ENCODE assay signal across 9 mouse cellular contexts in the genomic region with DNA sequence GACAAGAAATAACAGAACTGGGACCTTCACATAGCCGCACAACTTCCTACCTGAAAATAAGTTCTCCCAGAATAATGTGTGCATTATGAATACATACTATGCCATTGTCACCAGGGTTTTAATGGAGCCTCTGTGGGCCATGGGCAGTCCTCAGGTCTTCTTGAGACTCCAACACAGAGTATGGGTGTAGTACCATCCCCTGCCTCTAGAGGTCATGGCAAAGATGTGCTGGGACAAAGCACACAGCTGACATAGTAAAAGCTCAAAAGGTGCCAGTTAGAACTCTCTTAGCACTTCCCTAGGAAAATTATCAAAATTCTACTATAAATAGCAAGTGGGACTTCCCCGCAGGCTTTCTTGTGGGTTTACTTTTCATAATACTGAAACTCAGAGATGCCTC.
A peak's percentile ranks its signal among the peaks of the same experiment; 100 is the strongest.
DNase-seq lines count a peak whose midpoint lies in the region; ATAC-seq and TF ChIP-seq lines count a peak whose summit lies in the region.
"Had no signal": no experiment of that assay in that cellular context is flagged by ENCODE, and none has a peak within 500 bp of the region (broad histone marks: within the 10 kb centered on the region; RNA-seq: fewer than 3 reads in every experiment).

No protein-coding gene starts in this region.

- no peak overlapping the region for H3K27ac ChIP-seq in gastrocnemius, adult 2 months
- no peak overlapping the region for H3K27ac ChIP-seq in midbrain, embryonic 10.5 days (replicated peaks)
- H3K27ac ChIP-seq in midbrain, embryonic 15.5 days: no peak overlapping the region
- no peak overlapping the region for H3K27ac ChIP-seq in embryonic facial prominence, embryonic 14.5 days (replicated peaks; ENCODE audit: low read depth, low read length)
- H3K27ac ChIP-seq: neural tube, embryonic 12.5 days had no signal

- H3K4me1 ChIP-seq in midbrain, embryonic 10.5 days: no peaks in the 10 kb centered on the region
- no peaks in the 10 kb centered on the region for H3K4me1 ChIP-seq in midbrain, embryonic 15.5 days
- H3K4me1 ChIP-seq in embryonic facial prominence, embryonic 14.5 days (ENCODE audit: control insufficient read depth, insufficient read depth, low read length): no peaks in the 10 kb centered on the region
- H3K4me1 ChIP-seq: neural tube, embryonic 12.5 days had no signal

- H3K4me2 ChIP-seq in midbrain, embryonic 15.5 days: no peak overlapping the region
- no peak overlapping the region for H3K4me2 ChIP-seq in embryonic facial prominence, embryonic 14.5 days (ENCODE audit: low read depth, low read length)
- H3K4me2 ChIP-seq: neural tube, embryonic 12.5 days had no signal

- H3K9me3 ChIP-seq in midbrain, embryonic 10.5 days (replicated peaks): no peaks in the 10 kb centered on the region; the same call in 1 of the 2 replicates
- H3K9me3 ChIP-seq in midbrain, embryonic 15.5 days: no peaks in the 10 kb centered on the region
- 0 out of 2 replicates have a peak, but pooled peaks cover 5% of the 10 kb centered on the region for H3K9me3 ChIP-seq in embryonic facial prominence, embryonic 14.5 days (ENCODE audit: control insufficient read depth, low read length)

- no peak for DNase-seq in gastrocnemius, adult 2 months
- no peak for DNase-seq in gastrocnemius, postnatal 4 days (ENCODE audit: low spot score in 2 of 2)
- peak; percentile 31 for DNase-seq in midbrain, embryonic 10.5 days (ENCODE audit: low spot score)
- DNase-seq in adrenal gland, adult 2 months: peak; percentile 37
- DNase-seq in embryonic facial prominence, embryonic 14.5 days (ENCODE audit: low spot score): peak; percentile 13
- DNase-seq in lung, postnatal 25 days (ENCODE audit: low spot score): peak; percentile 5
- no peak for DNase-seq in spleen, adult 18-20 months

- no peaks in the 10 kb centered on the region for H3K36me3 ChIP-seq in midbrain, embryonic 10.5 days
- no peaks in the 10 kb centered on the region for H3K36me3 ChIP-seq in midbrain, embryonic 15.5 days (replicated peaks)
- no peaks in the 10 kb centered on the region for H3K36me3 ChIP-seq in embryonic facial prominence, embryonic 14.5 days (ENCODE audit: control insufficient read depth, insufficient read depth, low read length)
- H3K36me3 ChIP-seq: neural tube, embryonic 12.5 days had no signal

- no peak overlapping the region for H3K9ac ChIP-seq in midbrain, embryonic 15.5 days
- H3K9ac ChIP-seq in embryonic facial prominence, embryonic 14.5 days (ENCODE audit: low read depth, low read length): no peak overlapping the region
- H3K9ac ChIP-seq: neural tube, embryonic 12.5 days had no signal

- WGBS in midbrain, embryonic 10.5 days: 81% methylated on average over 2 of the region's 2 CpGs
- 92% methylated on average over 2 of the region's 2 CpGs for WGBS in midbrain, embryonic 15.5 days
- 84% methylated on average over 2 of the region's 2 CpGs for WGBS in embryonic facial prominence, embryonic 14.5 days

- ATAC-seq in midbrain, embryonic 15.5 days (replicated peaks): no peak
- no peak for ATAC-seq in embryonic facial prominence, embryonic 14.5 days (ENCODE audit: low read depth)

- H3K27me3 ChIP-seq in midbrain, embryonic 10.5 days (ENCODE audit: low read depth, poor library complexity, severe bottlenecking): no peaks in the 10 kb centered on the region
- H3K27me3 ChIP-seq in midbrain, embryonic 15.5 days (replicated peaks): no peaks in the 10 kb centered on the region
- no peaks in the 10 kb centered on the region for H3K27me3 ChIP-seq in embryonic facial prominence, embryonic 14.5 days (replicated peaks; ENCODE audit: control insufficient read depth, insufficient read depth, low read length)
- H3K27me3 ChIP-seq: neural tube, embryonic 12.5 days had no signal

- peak; percentile 70 for TF ChIP-seq CTCF in gastrocnemius, adult 2 months (IDR thresholded peaks at IDR 0.05)

- no peak overlapping the region for H3K4me3 ChIP-seq in gastrocnemius, adult 2 months
- H3K4me3 ChIP-seq in midbrain, embryonic 10.5 days: no peak overlapping the region
- no peak overlapping the region for H3K4me3 ChIP-seq in midbrain, embryonic 15.5 days
- no peak overlapping the region for H3K4me3 ChIP-seq in embryonic facial prominence, embryonic 14.5 days (ENCODE audit: low read depth, low read length)
- H3K4me3 ChIP-seq: neural tube, embryonic 12.5 days had no signal

- intact Hi-C loops in gastrocnemius, adult 2 months (cut with DNase I): loop anchor here (5.0 kb wide), 1 partner anchor 119 kb away; no protein-coding TSS in a partner anchor

Comparison
In these comparisons a context has a peak if more than half of its experiments do, and no peak if none do; other contexts are left out.
1. DNase-seq: peak in midbrain, embryonic 10.5 days (single experiment), adrenal gland, adult 2 months (single experiment), embryonic facial prominence, embryonic 14.5 days (single experiment) and lung, postnatal 25 days (single experiment); none in gastrocnemius, adult 2 months (single experiment), gastrocnemius, postnatal 4 days (0 of 2) and spleen, adult 18-20 months (0 of 2).